In genomic region chr13:49371428-49371899, GRCm38 (mm10) we compare ENCODE assay signal across 8 mouse cellular contexts. TPM values are rescaled to one million over a fixed set of nuclear protein-coding genes. Genes with fewer than 3 reads are reported as not detected.
DNase-seq lines count a peak whose midpoint lies in the region; ATAC-seq lines count a peak whose summit lies in the region.

No protein-coding gene starts in this region.

- peak; percentile 38 for DNase-seq in cerebellum, adult 11-12 months
- no peak for DNase-seq in cerebellum, postnatal 36 days
- DNase-seq in cerebellum, postnatal 10 days = peak; percentile 54 to 58
- DNase-seq in heart, adult 18-20 months = peak; percentile 82 to 95
- DNase-seq in left cerebral cortex, postnatal 36 days (ENCODE audit: low spot score in 2 of 2) = peak; percentile 66 to 72
- DNase-seq in splenic B cell, adult 2 months (ENCODE audit: low read depth, low spot score) = peak; percentile 38

- 15% methylated on average over 3 of the region's 3 CpGs for WGBS in intestine, embryonic 15.5 days

- peak overlapping the region; percentile 74 for H3K27ac ChIP-seq in intestine, embryonic 15.5 days

- intact Hi-C loops in left cerebral cortex, postnatal 36 days (cut with DNase I) = loop anchor here (2.0 kb wide), 1 partner anchor 31 kb away; the partner anchor contains the start of gene Bicd2

- H3K36me3 ChIP-seq in intestine, embryonic 15.5 days = 0 out of 2 replicates have a peak, but pooled peaks cover 5% of the 10 kb centered on the region
- no peaks in the 10 kb centered on the region for H3K36me3 ChIP-seq in splenic B cell, adult 2 months (ENCODE audit: control insufficient read depth, insufficient read depth, low read length, poor library complexity, severe bottlenecking)

- ATAC-seq in intestine, embryonic 15.5 days = peak; percentile 79
- peak; percentile 88 for ATAC-seq in megakaryocyte progenitor cell, adult 5-6 weeks (replicated peaks; ENCODE audit: poor library complexity)

- H3K4me1 ChIP-seq in intestine, embryonic 15.5 days (replicated peaks) = peaks cover 14% of the 10 kb centered on the region

- no peaks in the 10 kb centered on the region for H3K27me3 ChIP-seq in intestine, embryonic 15.5 days (replicated peaks)
- no peaks in the 10 kb centered on the region for H3K27me3 ChIP-seq in splenic B cell, adult 2 months (ENCODE audit: control insufficient read depth, insufficient read depth, low read length, poor library complexity, severe bottlenecking)

- H3K4me2 ChIP-seq in intestine, embryonic 15.5 days (replicated peaks) = no peak overlapping the region

- H3K9ac ChIP-seq in intestine, embryonic 15.5 days = no peak overlapping the region

- no peaks in the 10 kb centered on the region for H3K9me3 ChIP-seq in intestine, embryonic 15.5 days

- H3K4me3 ChIP-seq in intestine, embryonic 15.5 days (replicated peaks) = no peak overlapping the region

RNA-seq across cellular contexts. Expression of gene Bicd2, which starts 30.1 kb away (rescaled TPM):
- 10 to 100 TPM; 67.3 to 73.9 TPM for total RNA-seq in heart, adult 18-20 months (2021)
- polyA plus RNA-seq in intestine, embryonic 15.5 days (2015; fragmentation: Nextera tagmentation; extraction: Ambion mirVana) = 19.1 and 19.5 TPM in 2 replicates
- total RNA-seq in left cerebral cortex, postnatal 36 days (2021) = 10 to 100 TPM; 45.2 to 55.9 TPM
- 9.7 and 10.9 TPM in 2 replicates for total RNA-seq in megakaryocyte progenitor cell, adult 5-6 weeks (2015)
- 17.1 and 21.5 TPM in 2 replicates for total RNA-seq in megakaryocyte progenitor cell, adult 5-6 weeks (2017)

RNA-seq across cellular contexts. Expression of gene Ippk, which starts 49.6 kb away (rescaled TPM):
- total RNA-seq in heart, adult 18-20 months (2021) = 1 to 10 TPM; 7.0 to 7.4 TPM
- 19.1 and 19.7 TPM in 2 replicates for polyA plus RNA-seq in intestine, embryonic 15.5 days (2015; fragmentation: Nextera tagmentation; extraction: Ambion mirVana)
- total RNA-seq in left cerebral cortex, postnatal 36 days (2021) = 10 to 100 TPM; 13.8 to 17.2 TPM
- 4.6 and 5.1 TPM in 2 replicates for total RNA-seq in megakaryocyte progenitor cell, adult 5-6 weeks (2015)
- total RNA-seq in megakaryocyte progenitor cell, adult 5-6 weeks (2017) = 12.1 and 15.3 TPM in 2 replicates

RNA-seq across cellular contexts. Expression of gene Fgd3, which starts 51.4 kb away (rescaled TPM):
- 1 to 10 TPM; 1.2 to 2.4 TPM for total RNA-seq in heart, adult 18-20 months (2021)
- 0.94 and 0.95 TPM in 2 replicates for polyA plus RNA-seq in intestine, embryonic 15.5 days (2015; fragmentation: Nextera tagmentation; extraction: Ambion mirVana)
- 1 to 10 TPM; 6.6 to 7.8 TPM for total RNA-seq in left cerebral cortex, postnatal 36 days (2021)
- total RNA-seq in megakaryocyte progenitor cell, adult 5-6 weeks (2015) = 3.4 and 4.1 TPM in 2 replicates
- 8.6 and 9.3 TPM in 2 replicates for total RNA-seq in megakaryocyte progenitor cell, adult 5-6 weeks (2017)

Comparison
In these comparisons a context has a peak if more than half of its experiments do, and no peak if none do; other contexts are left out.
1. DNase-seq: peak in cerebellum, adult 11-12 months (single experiment), cerebellum, postnatal 10 days (2 of 2), heart, adult 18-20 months (2 of 2), left cerebral cortex, postnatal 36 days (2 of 2) and splenic B cell, adult 2 months (single experiment); none in cerebellum, postnatal 36 days (0 of 2).